Mouse (Mus musculus) heart, adult 9 months (tissue): Measurements from ENCODE around the gene Cpxm2.

Experiments used
- DNase-seq, 2 experiments: peaks; one replicate each; pipeline ENCODE4 v3.0.0; 2022; ENCODE audit warnings: low spot score in 2 of 2

Gene Cpxm2

GRCm38 (mm10) chr7:132026671-132027070 is 127.9 kb downstream of the Cpxm2 start:
- no peak for DNase-seq

GRCm38 (mm10) chr7:132025591-132025990 is 128.9 kb downstream of the Cpxm2 start:
- no peak for DNase-seq

- DNase-seq = no peak
Observed at GRCm38 (mm10) chr7:132015933-132016332, 138.6 kb downstream of the Cpxm2 start.

GRCm38 (mm10) chr7:132015193-132015592 is 139.3 kb downstream of the Cpxm2 start:
- DNase-seq = no peak

GRCm38 (mm10) chr7:132013970-132014369 is 140.6 kb downstream of the Cpxm2 start:
- no peak for DNase-seq

GRCm38 (mm10) chr7:132012969-132013679 is 141.4 kb downstream of the Cpxm2 start:
- DNase-seq = no peak

GRCm38 (mm10) chr7:132009002-132009401 is 145.5 kb downstream of the Cpxm2 start:
- no peak for DNase-seq

- no peak for DNase-seq
Observed at GRCm38 (mm10) chr7:132005996-132006696, 148.4 kb downstream of the Cpxm2 start.

GRCm38 (mm10) chr7:131992873-131993272 is 161.7 kb downstream of the Cpxm2 start:
- no peak for DNase-seq

- no peak for DNase-seq
Observed at GRCm38 (mm10) chr7:131992226-131992625, 162.3 kb downstream of the Cpxm2 start.

GRCm38 (mm10) chr7:131989056-131989455 is 165.5 kb downstream of the Cpxm2 start:
- DNase-seq = no peak
